8 mouse cellular contexts compared by ENCODE assay signal in the genomic region with DNA sequence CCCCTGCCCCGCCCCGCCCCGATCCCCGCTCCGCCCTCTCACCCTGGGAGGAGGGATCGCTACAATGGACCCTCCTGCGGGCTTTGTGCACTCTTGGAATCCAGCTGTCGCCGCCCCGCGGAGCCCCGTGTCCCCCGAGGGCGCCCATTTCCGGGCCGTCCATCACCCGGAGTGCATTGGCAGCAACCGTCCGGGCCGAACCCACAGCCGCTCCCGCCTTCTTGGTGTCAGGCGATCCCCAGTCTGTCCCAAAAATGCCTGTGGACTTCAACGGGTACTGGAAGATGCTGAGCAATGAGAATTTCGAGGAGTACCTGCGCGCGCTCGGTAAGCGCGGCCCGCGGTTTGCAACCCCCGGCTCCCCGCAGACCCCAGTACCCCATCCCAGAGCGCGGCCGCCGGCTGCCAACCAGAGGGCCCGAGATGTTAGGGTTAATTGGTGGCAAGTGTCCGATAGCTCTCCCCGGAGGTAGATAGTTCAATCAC. TPM values are rescaled to one million over a fixed set of nuclear protein-coding genes. Genes with fewer than 3 reads are reported as not detected.
DNase-seq lines count a peak whose midpoint lies in the region; ATAC-seq and TF ChIP-seq lines count a peak whose summit lies in the region.

No protein-coding gene starts in this region.

- DNase-seq in thymus, adult 2 months = peak; percentile 4
- no peak for DNase-seq in thymus, adult 18-20 months
- DNase-seq in forebrain, postnatal 0 days = no peak
- peak; percentile 64 for DNase-seq in liver
- DNase-seq in urinary bladder, postnatal 4 days (ENCODE audit: low spot score in 2 of 2) = peak; percentile 67 to 73
- DNase-seq in layer of hippocampus, postnatal 25 days (ENCODE audit: extremely low spot score in 1 of 2, low spot score in 1 of 2) = no peak

- no peak for TF ChIP-seq CTCF in thymus, adult 2 months (IDR thresholded peaks at IDR 0.05; ENCODE audit: borderline replicate concordance, control insufficient read depth, extremely low read depth, insufficient read depth, low read length, poor library complexity)
- TF ChIP-seq CTCF in forebrain, postnatal 0 days (IDR thresholded peaks at IDR 0.05; ENCODE audit: low read depth) = no peak

- peak overlapping the region; percentile 23; the same call in 1 of the 2 replicates for H3K4me3 ChIP-seq in thymus, adult 2 months (ENCODE audit: control insufficient read depth, insufficient read depth, low read length)
- H3K4me3 ChIP-seq in forebrain, postnatal 0 days (ENCODE audit: low read depth, low read length) = peak overlapping the region; percentile 46
- peak overlapping the region; percentile 49 for H3K4me3 ChIP-seq in hindbrain, embryonic 12.5 days
- peak overlapping the region; percentile 50 for H3K4me3 ChIP-seq in midbrain, embryonic 16.5 days (ENCODE audit: low read depth, low read length)

- TF ChIP-seq POLR2A in thymus, adult 2 months (IDR thresholded peaks at IDR 0.05; ENCODE audit: control insufficient read depth, extremely low read depth, insufficient read depth, low read length, poor library complexity) = no peak

- 3% methylated on average over 42 of the region's 42 CpGs for WGBS in thymus, adult 2 months
- WGBS in forebrain, postnatal 0 days = 1% methylated on average over 40 of the region's 42 CpGs
- 1% methylated on average over 42 of the region's 42 CpGs for WGBS in hindbrain, embryonic 12.5 days
- WGBS in midbrain, embryonic 16.5 days = under 1% methylated on average over 39 of the region's 42 CpGs

- no peak overlapping the region for H3K27ac ChIP-seq in thymus, adult 2 months (ENCODE audit: control insufficient read depth, insufficient read depth, low read length)
- no peak overlapping the region for H3K27ac ChIP-seq in forebrain, postnatal 0 days (ENCODE audit: low read depth, low read length)
- H3K27ac ChIP-seq in hindbrain, embryonic 12.5 days = 0 out of 2 replicates have a peak overlapping the region, but pooled peaks have one; percentile 5
- H3K27ac ChIP-seq in midbrain, embryonic 16.5 days (ENCODE audit: low read length) = no peak overlapping the region

- H3K9ac ChIP-seq in forebrain, postnatal 0 days = peak overlapping the region; percentile 55
- peak overlapping the region; percentile 59 for H3K9ac ChIP-seq in hindbrain, embryonic 12.5 days
- H3K9ac ChIP-seq in midbrain, embryonic 16.5 days (ENCODE audit: low read depth, low read length) = peak overlapping the region; percentile 67

- peak overlapping the region; percentile 68 for H3K4me2 ChIP-seq in forebrain, postnatal 0 days (ENCODE audit: low read depth)
- H3K4me2 ChIP-seq in hindbrain, embryonic 12.5 days (replicated peaks) = peak overlapping the region; percentile 80
- H3K4me2 ChIP-seq in midbrain, embryonic 16.5 days (ENCODE audit: low read length) = peak overlapping the region; percentile 85

- no peaks in the 10 kb centered on the region; the same call in 1 of the 2 replicates for H3K4me1 ChIP-seq in thymus, adult 2 months (replicated peaks; ENCODE audit: control insufficient read depth, insufficient read depth, low read length)
- H3K4me1 ChIP-seq in forebrain, postnatal 0 days (ENCODE audit: insufficient read depth) = peaks cover 16% of the 10 kb centered on the region; the same call in 1 of the 2 replicates
- H3K4me1 ChIP-seq in hindbrain, embryonic 12.5 days = peaks cover 37% of the 10 kb centered on the region
- peaks cover 14% of the 10 kb centered on the region for H3K4me1 ChIP-seq in midbrain, embryonic 16.5 days (ENCODE audit: control insufficient read depth, insufficient read depth, low read length)

- H3K27me3 ChIP-seq in thymus, adult 2 months (ENCODE audit: control insufficient read depth, insufficient read depth, low read length) = peaks cover 6% of the 10 kb centered on the region
- H3K27me3 ChIP-seq in forebrain, postnatal 0 days (ENCODE audit: insufficient read depth, low read length) = peaks cover 4% of the 10 kb centered on the region; the same call in 1 of the 2 replicates
- peaks cover 41% of the 10 kb centered on the region for H3K27me3 ChIP-seq in hindbrain, embryonic 12.5 days
- H3K27me3 ChIP-seq in midbrain, embryonic 16.5 days (ENCODE audit: control insufficient read depth, insufficient read depth, low read depth, low read length) = no peaks in the 10 kb centered on the region; the same call in none of the 2 replicates

- H3K9me3 ChIP-seq in forebrain, postnatal 0 days (ENCODE audit: low read length) = no peaks in the 10 kb centered on the region
- H3K9me3 ChIP-seq in hindbrain, embryonic 12.5 days (replicated peaks) = no peaks in the 10 kb centered on the region
- H3K9me3 ChIP-seq in midbrain, embryonic 16.5 days (replicated peaks; ENCODE audit: control insufficient read depth, low read length, poor library complexity, severe bottlenecking) = no peaks in the 10 kb centered on the region

- no peaks in the 10 kb centered on the region for H3K36me3 ChIP-seq in thymus, adult 2 months (ENCODE audit: control insufficient read depth, insufficient read depth, low read length)
- no peaks in the 10 kb centered on the region for H3K36me3 ChIP-seq in forebrain, postnatal 0 days (ENCODE audit: insufficient read depth)
- H3K36me3 ChIP-seq in hindbrain, embryonic 12.5 days = no peaks in the 10 kb centered on the region
- no peaks in the 10 kb centered on the region for H3K36me3 ChIP-seq in midbrain, embryonic 16.5 days (ENCODE audit: control insufficient read depth, insufficient read depth, low read length)

- ATAC-seq in forebrain, postnatal 0 days = peak; percentile 76
- peak; percentile 71 for ATAC-seq in hindbrain, embryonic 12.5 days (ENCODE audit: low FRiP score)
- ATAC-seq in midbrain, embryonic 16.5 days = peak; percentile 56

RNA-seq across cellular contexts. Expression of a gene that starts 2.0 kb away (rescaled TPM):
- polyA plus RNA-seq in thymus, adult 2 months (2012; rRNA removed) = 2.3 and 3.4 TPM in 2 replicates
- 12.4 and 12.9 TPM in 2 replicates for total RNA-seq in forebrain, postnatal 0 days (2014; rRNA removed)
- polyA plus RNA-seq in forebrain, postnatal 0 days (2015; fragmentation: Nextera tagmentation; extraction: Ambion mirVana) = 32.1 and 41.6 TPM in 2 replicates
- 53.2 and 57.8 TPM in 2 replicates for polyA plus RNA-seq in hindbrain, embryonic 12.5 days (2016; fragmentation: Nextera tagmentation; extraction: Ambion mirVana)
- polyA plus RNA-seq in midbrain, embryonic 16.5 days (2015; fragmentation: Nextera tagmentation; extraction: Ambion mirVana) = 20.0 and 20.1 TPM in 2 replicates
- 1 to 10 TPM; 3.1 to 4.4 TPM for total RNA-seq in layer of hippocampus, postnatal 25 days (2021)

Comparison
In these comparisons a context has a peak if more than half of its experiments do, and no peak if none do; other contexts are left out.
1. DNase-seq: peak in thymus, adult 2 months (single experiment), liver (single experiment) and urinary bladder, postnatal 4 days (2 of 2); none in thymus, adult 18-20 months (0 of 2), forebrain, postnatal 0 days (single experiment) and layer of hippocampus, postnatal 25 days (0 of 2).
2. Peak in every context shown above with its lines, with median percentiles within 50 percentile points of each other: H3K4me3 ChIP-seq, ATAC-seq, H3K4me2 ChIP-seq and H3K9ac ChIP-seq.